In genomic region chr10:7727011-7727410, GRCm38 (mm10) we compare ENCODE assay signal across 8 mouse cellular contexts. TPM values are rescaled to one million over a fixed set of nuclear protein-coding genes. Genes with fewer than 3 reads are reported as not detected.
A peak's percentile ranks its signal among the peaks of the same experiment; 100 is the strongest.
DNase-seq lines count a peak whose midpoint lies in the region; ATAC-seq and TF ChIP-seq lines count a peak whose summit lies in the region.

No protein-coding gene starts in this region.

- H3K36me3 ChIP-seq in lung, postnatal 0 days (ENCODE audit: insufficient read depth, low read length), result no peaks in the 10 kb centered on the region
- H3K36me3 ChIP-seq in forebrain, embryonic 11.5 days (ENCODE audit: control insufficient read depth, insufficient read depth, low read length), result no peaks in the 10 kb centered on the region
- no peaks in the 10 kb centered on the region for H3K36me3 ChIP-seq in limb, embryonic 15.5 days
- H3K36me3 ChIP-seq in stomach, embryonic 16.5 days (ENCODE audit: control insufficient read depth, insufficient read depth, low read length), result no peaks in the 10 kb centered on the region

- no peak overlapping the region for H3K27ac ChIP-seq in lung, postnatal 0 days (ENCODE audit: low read length)
- no peak overlapping the region for H3K27ac ChIP-seq in forebrain, embryonic 11.5 days (ENCODE audit: low read depth, low read length)
- no peak overlapping the region for H3K27ac ChIP-seq in limb, embryonic 15.5 days
- H3K27ac ChIP-seq in stomach, embryonic 16.5 days (ENCODE audit: low read length), result no peak overlapping the region

- WGBS in lung, postnatal 0 days, result 19% methylated on average over 3 of the region's 3 CpGs
- 31% methylated on average over 3 of the region's 3 CpGs for WGBS in forebrain, embryonic 11.5 days
- 3% methylated on average over 3 of the region's 3 CpGs for WGBS in limb, embryonic 15.5 days
- 20% methylated on average over 3 of the region's 3 CpGs for WGBS in stomach, embryonic 16.5 days

- intact Hi-C loops in left cerebral cortex, postnatal 4 days (cut with DNase I), result no loop called here

- H3K4me2 ChIP-seq in lung, postnatal 0 days (replicated peaks; ENCODE audit: low read depth, low read length), result peak overlapping the region; percentile 91
- H3K4me2 ChIP-seq in forebrain, embryonic 11.5 days (ENCODE audit: low read depth, low read length, severe bottlenecking), result peak overlapping the region; percentile 80
- H3K4me2 ChIP-seq in limb, embryonic 15.5 days, result peak overlapping the region; percentile 72
- peak overlapping the region; percentile 80 for H3K4me2 ChIP-seq in stomach, embryonic 16.5 days (ENCODE audit: low read depth, low read length)

- 0 out of 2 replicates have a peak overlapping the region, but pooled peaks have one; percentile 6 for H3K4me3 ChIP-seq in lung, postnatal 0 days (ENCODE audit: low read depth, low read length)
- H3K4me3 ChIP-seq in forebrain, embryonic 11.5 days (ENCODE audit: low read depth, low read length), result peak overlapping the region; percentile 69
- H3K4me3 ChIP-seq in limb, embryonic 15.5 days, result peak overlapping the region; percentile 84
- H3K4me3 ChIP-seq in stomach, embryonic 16.5 days (replicated peaks; ENCODE audit: low read length), result peak overlapping the region; percentile 97

- TF ChIP-seq CTCF in lung, postnatal 0 days (IDR thresholded peaks at IDR 0.05), result no peak

- no peaks in the 10 kb centered on the region for H3K9me3 ChIP-seq in lung, postnatal 0 days (ENCODE audit: low read length)
- H3K9me3 ChIP-seq in forebrain, embryonic 11.5 days (ENCODE audit: control insufficient read depth, low read length), result no peaks in the 10 kb centered on the region
- H3K9me3 ChIP-seq in limb, embryonic 15.5 days, result no peaks in the 10 kb centered on the region
- no peaks in the 10 kb centered on the region for H3K9me3 ChIP-seq in stomach, embryonic 16.5 days (replicated peaks; ENCODE audit: control insufficient read depth, low read length)

- ATAC-seq in lung, postnatal 0 days, result no peak
- ATAC-seq in forebrain, embryonic 11.5 days (replicated peaks; ENCODE audit: low FRiP score), result no peak
- no peak for ATAC-seq in limb, embryonic 15.5 days (ENCODE audit: insufficient number of reproducible peaks, low FRiP score, low TSS enrichment, low read depth)
- ATAC-seq in stomach, embryonic 16.5 days (ENCODE audit: insufficient read depth, low FRiP score), result no peak

- no peaks in the 10 kb centered on the region for H3K27me3 ChIP-seq in lung, postnatal 0 days (replicated peaks; ENCODE audit: insufficient read depth, low read length)
- no peaks in the 10 kb centered on the region for H3K27me3 ChIP-seq in forebrain, embryonic 11.5 days (ENCODE audit: control insufficient read depth, insufficient read depth, low read length)
- no peaks in the 10 kb centered on the region for H3K27me3 ChIP-seq in limb, embryonic 15.5 days
- H3K27me3 ChIP-seq in stomach, embryonic 16.5 days (ENCODE audit: control insufficient read depth, insufficient read depth, low read length), result no peaks in the 10 kb centered on the region

- no peak overlapping the region; the same call in 1 of the 2 replicates for H3K9ac ChIP-seq in lung, postnatal 0 days (replicated peaks; ENCODE audit: low read depth)
- 0 out of 2 replicates have a peak overlapping the region, but pooled peaks have one; percentile 3 for H3K9ac ChIP-seq in forebrain, embryonic 11.5 days (ENCODE audit: low read length)
- no peak overlapping the region for H3K9ac ChIP-seq in limb, embryonic 15.5 days
- H3K9ac ChIP-seq in stomach, embryonic 16.5 days (ENCODE audit: low read length), result peak overlapping the region; percentile 52; the same call in 1 of the 2 replicates

- no peak for DNase-seq in lung, postnatal 0 days (ENCODE audit: low spot score)
- DNase-seq in lung, postnatal 36 days, result no peak
- no peak for DNase-seq in forebrain, embryonic 11.5 days (ENCODE audit: low spot score)
- no peak for DNase-seq in cerebellum, adult 9-10 months
- no peak for DNase-seq in T-cell, adult 2 months (ENCODE audit: low spot score)
- DNase-seq in left cerebral cortex, postnatal 4 days, result no peak

- peaks cover 2% of the 10 kb centered on the region; the same call in 1 of the 2 replicates for H3K4me1 ChIP-seq in lung, postnatal 0 days (ENCODE audit: insufficient read depth, low read depth, low read length)
- H3K4me1 ChIP-seq in forebrain, embryonic 11.5 days (replicated peaks; ENCODE audit: control insufficient read depth, insufficient read depth, low read length), result no peaks in the 10 kb centered on the region; the same call in 1 of the 2 replicates
- peaks cover 8% of the 10 kb centered on the region for H3K4me1 ChIP-seq in limb, embryonic 15.5 days
- H3K4me1 ChIP-seq in stomach, embryonic 16.5 days (ENCODE audit: control insufficient read depth, insufficient read depth, low read length), result peaks cover 8% of the 10 kb centered on the region; the same call in 1 of the 2 replicates

- TF ChIP-seq EP300 in lung, postnatal 0 days (IDR thresholded peaks at IDR 0.05), result no peak

RNA-seq across cellular contexts. Expression of gene Katna1, which starts 1.2 kb away (rescaled TPM):
- 30.6 and 33.6 TPM in 2 replicates for polyA plus RNA-seq in lung, postnatal 0 days (2015; fragmentation: Nextera tagmentation; extraction: Ambion mirVana)
- polyA plus RNA-seq in forebrain, embryonic 11.5 days (2014; fragmentation: Nextera tagmentation; extraction: Ambion mirVana), result 71.5 and 73.2 TPM in 2 replicates
- polyA plus RNA-seq in limb, embryonic 15.5 days (2015; fragmentation: Nextera tagmentation; extraction: Ambion mirVana), result 54.1 and 58.2 TPM in 2 replicates
- polyA plus RNA-seq in stomach, embryonic 16.5 days (2015; fragmentation: Nextera tagmentation; extraction: Ambion mirVana), result 57.3 and 57.7 TPM in 2 replicates
- total RNA-seq in left cerebral cortex, postnatal 4 days (2021), result 10 to 100 TPM; 19.2 to 20.9 TPM

RNA-seq across cellular contexts. Expression of gene Lats1, which starts 46.0 kb away (rescaled TPM):
- 4.8 and 5.7 TPM in 2 replicates for polyA plus RNA-seq in lung, postnatal 0 days (2015; fragmentation: Nextera tagmentation; extraction: Ambion mirVana)
- 14.9 and 15.1 TPM in 2 replicates for polyA plus RNA-seq in forebrain, embryonic 11.5 days (2014; fragmentation: Nextera tagmentation; extraction: Ambion mirVana)
- 6.4 and 8.2 TPM in 2 replicates for polyA plus RNA-seq in limb, embryonic 15.5 days (2015; fragmentation: Nextera tagmentation; extraction: Ambion mirVana)
- polyA plus RNA-seq in stomach, embryonic 16.5 days (2015; fragmentation: Nextera tagmentation; extraction: Ambion mirVana), result 9.4 TPM in 2 replicates
- total RNA-seq in left cerebral cortex, postnatal 4 days (2021), result 10 to 100 TPM; 66.7 to 67.4 TPM

RNA-seq across cellular contexts. Expression of gene Pcmt1, which starts 46.1 kb away (rescaled TPM):
- polyA plus RNA-seq in lung, postnatal 0 days (2015; fragmentation: Nextera tagmentation; extraction: Ambion mirVana), result 89.6 and 96.9 TPM in 2 replicates
- polyA plus RNA-seq in forebrain, embryonic 11.5 days (2014; fragmentation: Nextera tagmentation; extraction: Ambion mirVana), result 140 and 141 TPM in 2 replicates
- polyA plus RNA-seq in limb, embryonic 15.5 days (2015; fragmentation: Nextera tagmentation; extraction: Ambion mirVana), result 126 and 133 TPM in 2 replicates
- polyA plus RNA-seq in stomach, embryonic 16.5 days (2015; fragmentation: Nextera tagmentation; extraction: Ambion mirVana), result 105 and 110 TPM in 2 replicates
- total RNA-seq in left cerebral cortex, postnatal 4 days (2021), result 10 to 100 TPM; 92.1 to 99.3 TPM

RNA-seq across cellular contexts. Expression of gene Nup43, which starts 59.7 kb away (rescaled TPM):
- 10.3 and 10.7 TPM in 2 replicates for polyA plus RNA-seq in lung, postnatal 0 days (2015; fragmentation: Nextera tagmentation; extraction: Ambion mirVana)
- 66.6 and 73.4 TPM in 2 replicates for polyA plus RNA-seq in forebrain, embryonic 11.5 days (2014; fragmentation: Nextera tagmentation; extraction: Ambion mirVana)
- polyA plus RNA-seq in limb, embryonic 15.5 days (2015; fragmentation: Nextera tagmentation; extraction: Ambion mirVana), result 39.3 and 41.4 TPM in 2 replicates
- polyA plus RNA-seq in stomach, embryonic 16.5 days (2015; fragmentation: Nextera tagmentation; extraction: Ambion mirVana), result 34.2 and 34.5 TPM in 2 replicates
- 10 to 100 TPM; 12.6 to 14.7 TPM for total RNA-seq in left cerebral cortex, postnatal 4 days (2021)

Comparison
In these comparisons a context has a peak if more than half of its experiments do, and no peak if none do; other contexts are left out.
1. H3K4me3 ChIP-seq: peak in every context shown above with its lines; median percentile 97 in stomach, embryonic 16.5 days; 84 in limb, embryonic 15.5 days; 69 in forebrain, embryonic 11.5 days; 6 in lung, postnatal 0 days.
2. H3K9ac ChIP-seq: peak in forebrain, embryonic 11.5 days (single experiment) and stomach, embryonic 16.5 days (single experiment); none in lung, postnatal 0 days (single experiment) and limb, embryonic 15.5 days (single experiment).
3. Peak in every context shown above with its lines, with median percentiles within 50 percentile points of each other: H3K4me2 ChIP-seq.